Mouse (Mus musculus) embryonic facial prominence, embryonic 15.5 days (tissue): ENCODE results near the gene 2310022A10Rik. TPM values are rescaled to one million over a fixed set of nuclear protein-coding genes. Genes with fewer than 3 reads are reported as not detected.
"Not testable (repeated sequence)": the region's sequence is repeated elsewhere in the genome, so short reads cannot be mapped to it uniquely, and the experiment has no call there.

Experiments used
- ATAC-seq: fragments of 200-750 bp; cut with Nextera tagmentation; 2 replicates; pipeline ENCODE4 v1.8.0; 2017; ENCODE audit warnings: low read depth, moderate TSS enrichment; ENCODE audit not compliant: insufficient number of reproducible peaks, low FRiP score, low TSS enrichment
- H3K27ac ChIP-seq: fragments of 300-500 bp; sonication (generic); replicated peaks from 2 replicates; pipeline ENCODE4 v1.5.1; 2015; ENCODE audit warnings: mild to moderate bottlenecking, inconsistent platforms
- H3K27me3 ChIP-seq: fragments of 300-500 bp; sonication (generic); 2 replicates; pipeline ENCODE4 v1.6.1; 2015; ENCODE audit warnings: inconsistent platforms
- H3K36me3 ChIP-seq: fragments of 300-500 bp; sonication (generic); 2 replicates; pipeline ENCODE4 v1.6.1; 2015; ENCODE audit warnings: mild to moderate bottlenecking, inconsistent platforms
- H3K4me1 ChIP-seq: fragments of 300-500 bp; sonication (generic); 2 replicates; pipeline ENCODE4 v1.6.1; 2015; ENCODE audit warnings: inconsistent platforms
- H3K4me2 ChIP-seq: fragments of 300-500 bp; sonication (generic); replicated peaks from 2 replicates; pipeline ENCODE4 v1.6.1; 2015; ENCODE audit warnings: mild to moderate bottlenecking, inconsistent platforms
- H3K4me3 ChIP-seq: fragments of 300-500 bp; sonication (generic); replicated peaks from 2 replicates; pipeline ENCODE4 v1.5.1; 2015; ENCODE audit warnings: mild to moderate bottlenecking, inconsistent platforms
- H3K9ac ChIP-seq: fragments of 300-500 bp; sonication (generic); 2 replicates; pipeline ENCODE4 v1.6.1; 2015; ENCODE audit warnings: inconsistent platforms
- H3K9me3 ChIP-seq: fragments of 300-500 bp; sonication (generic); replicated peaks from 2 replicates; pipeline ENCODE4 v1.6.1; 2016; ENCODE audit warnings: inconsistent platforms
- WGBS: fragments of 180-500 bp; shearing (Covaris S2); methylation state at CpG from one replicate; pipeline ENCODE4 v1.1.7; 2015; 5-methylcytosine and 5-hydroxymethylcytosine counted together
- polyA plus RNA-seq: library from polyadenylated mRNA; unstranded; fragments of >200 nt; fragmentation: Nextera tagmentation; extraction: Ambion mirVana; gene quantifications from 2 replicates; pipeline ENCODE4 v1.2.1, GENCODE M21; 2015

The 2310022A10Rik gene
- polyA plus RNA-seq, 1 experiment from 2014 or later: 38.0 TPM

- H3K4me3 ChIP-seq: no peak overlapping the region
- no peak overlapping the region for H3K4me2 ChIP-seq
- no peaks in the 10 kb centered on the region for H3K27me3 ChIP-seq
- H3K27ac ChIP-seq: no peak overlapping the region
- H3K9me3 ChIP-seq: no peaks in the 10 kb centered on the region
- peaks cover 92% of the 10 kb centered on the region for H3K36me3 ChIP-seq
- no peak overlapping the region for H3K9ac ChIP-seq
- no peak for ATAC-seq
- no peaks in the 10 kb centered on the region for H3K4me1 ChIP-seq
These were observed 71.9 kb downstream of the 2310022A10Rik start for GRCm38 (mm10) chr7:27624967-27625366.

GRCm38 (mm10) chr7:27627707-27628106 is 74.7 kb downstream of the 2310022A10Rik start:
- no peak for ATAC-seq
- Histone ChIP-seq H3K27ac (no peak overlapping the region), H3K4me1 (no peaks in the 10 kb centered on the region), H3K9ac (no peak overlapping the region), H3K4me2 (no peak overlapping the region), H3K36me3 (peaks cover 87% of the 10 kb centered on the region), H3K9me3 (no peaks in the 10 kb centered on the region), H3K27me3 (no peaks in the 10 kb centered on the region), H3K4me3 (no peak overlapping the region)
- 90% methylated on average over 7 of the region's 7 CpGs for WGBS

GRCm38 (mm10) chr7:27628190-27628589 is 75.2 kb downstream of the 2310022A10Rik start:
- H3K4me1 ChIP-seq: no peaks in the 10 kb centered on the region
- H3K36me3 ChIP-seq: peaks cover 88% of the 10 kb centered on the region
- no peak overlapping the region for H3K4me3 ChIP-seq
- H3K27ac ChIP-seq: no peak overlapping the region
- no peaks in the 10 kb centered on the region for H3K9me3 ChIP-seq
- WGBS: 94% methylated on average over 6 of the region's 6 CpGs
- H3K27me3 ChIP-seq: no peaks in the 10 kb centered on the region
- ATAC-seq: no peak
- H3K9ac ChIP-seq: no peak overlapping the region
- no peak overlapping the region for H3K4me2 ChIP-seq

GRCm38 (mm10) chr7:27628816-27629215 is 75.8 kb downstream of the 2310022A10Rik start:
- H3K4me2 ChIP-seq, H3K4me1 ChIP-seq, H3K27me3 ChIP-seq, H3K9ac ChIP-seq, H3K27ac ChIP-seq, H3K4me3 ChIP-seq, ATAC-seq, H3K9me3 ChIP-seq: not testable (repeated sequence)
- peaks cover 88% of the 10 kb centered on the region for H3K36me3 ChIP-seq
- 94% methylated on average over 7 of the region's 7 CpGs for WGBS

- H3K4me3 ChIP-seq: no peak overlapping the region
- no peak overlapping the region for H3K4me2 ChIP-seq
- no peaks in the 10 kb centered on the region for H3K27me3 ChIP-seq
- ATAC-seq: no peak
- H3K36me3 ChIP-seq: peaks cover 92% of the 10 kb centered on the region
- WGBS: 94% methylated on average over 4 of the region's 4 CpGs
- no peaks in the 10 kb centered on the region for H3K4me1 ChIP-seq
- no peak overlapping the region for H3K27ac ChIP-seq
- H3K9me3 ChIP-seq: no peaks in the 10 kb centered on the region
- H3K9ac ChIP-seq: no peak overlapping the region
These were observed 78.4 kb downstream of the 2310022A10Rik start for GRCm38 (mm10) chr7:27631439-27631838.

Other genes starting within 250 kb of the 2310022A10Rik start
- 85.5 and 92.3 TPM in 2 replicates for gene Ltbp4, start 215.5 kb upstream of the 2310022A10Rik start, polyA plus RNA-seq
- 36.8 and 46.2 TPM in 2 replicates for gene Shkbp1, start 197.2 kb upstream of the 2310022A10Rik start, polyA plus RNA-seq
- 0.35 and 0.43 TPM in 2 replicates for gene Gm20479, start 195.8 kb upstream of the 2310022A10Rik start, polyA plus RNA-seq
- gene Sptbn4, start 105.5 kb upstream of the 2310022A10Rik start, polyA plus RNA-seq: 0.43 and 0.85 TPM in 2 replicates
- 73.0 and 73.5 TPM in 2 replicates for gene Blvrb, start 105.3 kb upstream of the 2310022A10Rik start, polyA plus RNA-seq
- 36.4 and 39.2 TPM in 2 replicates for gene Sertad3, start 79.5 kb upstream of the 2310022A10Rik start, polyA plus RNA-seq
- gene Sertad1, start 66.3 kb upstream of the 2310022A10Rik start, polyA plus RNA-seq: 41.7 and 51.6 TPM in 2 replicates
- gene Prx, start 53.9 kb upstream of the 2310022A10Rik start, polyA plus RNA-seq: 5.1 and 6.7 TPM in 2 replicates
- gene Hipk4, start 30.0 kb upstream of the 2310022A10Rik start, polyA plus RNA-seq: 0.77 and 1.1 TPM in 2 replicates
- gene Pld3, start within 50 bp of the 2310022A10Rik start, polyA plus RNA-seq: 121 and 122 TPM in 2 replicates
- gene Akt2, start 38.3 kb downstream of the 2310022A10Rik start, polyA plus RNA-seq: 114 and 117 TPM in 2 replicates
- 0.60 and 1.3 TPM in 2 replicates for gene Ttc9b, start 100.7 kb downstream of the 2310022A10Rik start, polyA plus RNA-seq
- gene Map3k10, start 121.4 kb downstream of the 2310022A10Rik start, polyA plus RNA-seq: 10.1 and 11.3 TPM in 2 replicates
- gene Zfp607b, start 136.1 kb downstream of the 2310022A10Rik start, polyA plus RNA-seq: 3.6 and 4.9 TPM in 2 replicates
- 37.7 and 38.2 TPM in 2 replicates for gene Zfp60, start 178.2 kb downstream of the 2310022A10Rik start, polyA plus RNA-seq